Mouse (Mus musculus) midbrain, embryonic 13.5 days (tissue): ENCODE data around the gene Pde3a. TPM values are rescaled to one million over a fixed set of nuclear protein-coding genes. Genes with fewer than 3 reads are reported as not detected.
"Not testable (repeated sequence)": the region's sequence is repeated elsewhere in the genome, so short reads cannot be mapped to it uniquely, and the experiment has no call there.

Experiments
- ATAC-seq: fragments of 200-750 bp; cut with Nextera tagmentation; 2 replicates; pipeline ENCODE4 v1.8.0; 2017; ENCODE audit warnings: mild to moderate bottlenecking, moderate TSS enrichment, moderate library complexity
- H3K27ac ChIP-seq: fragments of 300-500 bp; sonication (generic); 2 replicates; pipeline ENCODE4 v1.5.1; 2015; ENCODE audit warnings: inconsistent platforms, mild to moderate bottlenecking, moderate library complexity
- H3K27me3 ChIP-seq: fragments of 300-500 bp; sonication (generic); 2 replicates; pipeline ENCODE4 v1.6.1; 2015; ENCODE audit warnings: mild to moderate bottlenecking, inconsistent platforms
- H3K36me3 ChIP-seq: fragments of 300-500 bp; sonication (generic); 2 replicates; pipeline ENCODE4 v1.6.1; 2015; ENCODE audit warnings: mild to moderate bottlenecking, inconsistent platforms
- H3K4me1 ChIP-seq: fragments of 300-500 bp; sonication (generic); replicated peaks from 2 replicates; pipeline ENCODE4 v1.6.1; 2015; ENCODE audit warnings: inconsistent platforms
- H3K4me2 ChIP-seq: fragments of 300-500 bp; sonication (generic); replicated peaks from 2 replicates; pipeline ENCODE4 v1.6.1; 2015; ENCODE audit warnings: moderate library complexity, mild to moderate bottlenecking, inconsistent platforms
- H3K4me3 ChIP-seq: fragments of 300-500 bp; sonication (generic); replicated peaks from 2 replicates; pipeline ENCODE4 v1.5.1; 2015; ENCODE audit warnings: mild to moderate bottlenecking, inconsistent platforms
- H3K9ac ChIP-seq: fragments of 300-500 bp; sonication (generic); replicated peaks from 2 replicates; pipeline ENCODE4 v1.6.1; 2015; ENCODE audit warnings: mild to moderate bottlenecking, inconsistent platforms
- H3K9me3 ChIP-seq: fragments of 300-500 bp; sonication (generic); 2 replicates; pipeline ENCODE4 v1.6.1; 2016; ENCODE audit warnings: mild to moderate bottlenecking, inconsistent platforms
- WGBS: fragments of 180-500 bp; shearing (Covaris S2); methylation state at CpG from one replicate; pipeline ENCODE4 v1.1.7; 2015; 5-methylcytosine and 5-hydroxymethylcytosine counted together
- polyA plus RNA-seq: library from polyadenylated mRNA; unstranded; fragments of >200 nt; fragmentation: Nextera tagmentation; extraction: Ambion mirVana; gene quantifications from 2 replicates; pipeline ENCODE4 v1.2.1, GENCODE M21; 2015

Pde3a gene
- polyA plus RNA-seq, 1 experiment from 2014 or later: 1.9 TPM

DNA sequence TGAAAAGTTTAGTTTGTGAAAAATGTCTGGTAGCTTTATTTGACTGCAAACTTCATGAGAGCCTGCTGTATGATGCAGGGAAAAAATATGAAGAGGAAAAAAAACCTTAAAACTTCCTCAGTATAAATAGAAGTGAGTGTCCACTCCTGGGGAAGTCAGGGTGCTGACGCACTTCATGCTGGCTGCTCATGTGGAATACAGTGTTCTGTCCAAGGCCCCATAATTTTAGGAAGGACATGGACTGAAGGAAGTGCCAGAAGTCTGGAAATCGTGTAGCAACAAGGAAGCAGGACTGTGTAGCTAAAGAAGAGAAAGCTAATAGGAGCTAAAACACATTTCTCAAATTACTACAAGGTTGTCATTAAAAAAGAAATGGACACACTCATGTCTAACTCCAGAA, 59.4 kb downstream of the Pde3a start:
- H3K36me3 ChIP-seq: no peaks in the 10 kb centered on the region
- WGBS: 90% methylated on average over 2 of the region's 2 CpGs
- no peak for ATAC-seq

DNA sequence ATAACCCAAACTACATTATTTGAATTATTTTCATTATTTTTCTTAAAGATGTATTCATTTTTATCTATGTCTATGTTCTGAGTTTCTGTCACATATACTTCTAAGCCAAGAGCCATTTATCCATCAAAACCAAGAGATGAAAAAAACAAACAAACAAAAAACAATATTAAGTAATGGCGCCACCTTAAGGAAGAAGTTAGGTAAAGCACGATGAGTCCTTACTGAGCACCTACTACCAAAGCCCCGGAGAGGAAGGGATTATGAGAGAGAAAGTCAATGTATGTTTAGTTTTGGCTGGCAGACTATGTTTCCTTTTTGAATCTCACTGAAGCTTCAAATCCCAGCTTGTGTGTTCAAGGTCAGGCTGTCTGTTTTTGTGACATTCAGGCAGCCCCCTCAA, 60.8 kb downstream of the Pde3a start:
- no peak overlapping the region for H3K4me2 ChIP-seq
- no peaks in the 10 kb centered on the region for H3K36me3 ChIP-seq
- H3K4me3 ChIP-seq: no peak overlapping the region
- no peak for ATAC-seq
- 36% methylated on average over 3 of the region's 3 CpGs for WGBS
- no peaks in the 10 kb centered on the region for H3K27me3 ChIP-seq
- H3K27ac ChIP-seq: no peak overlapping the region
- no peaks in the 10 kb centered on the region for H3K4me1 ChIP-seq
- no peaks in the 10 kb centered on the region for H3K9me3 ChIP-seq
- H3K9ac ChIP-seq: no peak overlapping the region

More for the DNA sequence above, 59.4 kb downstream of the Pde3a start:
- H3K27me3 ChIP-seq: no peaks in the 10 kb centered on the region
- no peak overlapping the region for H3K9ac ChIP-seq
- no peaks in the 10 kb centered on the region for H3K4me1 ChIP-seq
- no peaks in the 10 kb centered on the region for H3K9me3 ChIP-seq
- no peak overlapping the region for H3K27ac ChIP-seq
- no peak overlapping the region for H3K4me2 ChIP-seq
- no peak overlapping the region for H3K4me3 ChIP-seq

DNA sequence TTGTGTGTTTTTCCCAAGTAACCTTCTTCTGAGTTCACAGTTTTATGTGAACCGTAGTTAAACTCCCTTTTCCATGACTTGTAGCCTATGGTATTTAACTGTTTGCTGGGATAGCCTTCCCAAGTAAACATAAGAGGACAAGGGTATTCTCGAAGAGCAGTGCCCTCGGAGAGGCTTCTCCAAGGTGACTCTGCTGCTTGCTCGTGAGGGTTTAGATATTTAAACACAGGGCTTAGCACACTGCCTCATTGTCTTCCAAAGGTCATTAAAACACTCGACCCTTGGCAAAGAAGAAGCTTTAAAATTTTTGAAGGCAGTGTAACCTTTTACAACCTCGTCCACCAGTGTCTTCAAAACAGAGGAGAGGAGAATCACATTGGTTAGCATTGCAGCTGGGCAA, 61.3 kb downstream of the Pde3a start:
- H3K4me1 ChIP-seq: no peaks in the 10 kb centered on the region
- H3K36me3 ChIP-seq: no peaks in the 10 kb centered on the region
- no peak for ATAC-seq
- H3K9ac ChIP-seq: no peak overlapping the region
- no peak overlapping the region for H3K4me3 ChIP-seq
- H3K27ac ChIP-seq: no peak overlapping the region
- H3K9me3 ChIP-seq: no peaks in the 10 kb centered on the region
- 53% methylated on average over 6 of the region's 6 CpGs for WGBS
- H3K27me3 ChIP-seq: no peaks in the 10 kb centered on the region
- H3K4me2 ChIP-seq: no peak overlapping the region

DNA sequence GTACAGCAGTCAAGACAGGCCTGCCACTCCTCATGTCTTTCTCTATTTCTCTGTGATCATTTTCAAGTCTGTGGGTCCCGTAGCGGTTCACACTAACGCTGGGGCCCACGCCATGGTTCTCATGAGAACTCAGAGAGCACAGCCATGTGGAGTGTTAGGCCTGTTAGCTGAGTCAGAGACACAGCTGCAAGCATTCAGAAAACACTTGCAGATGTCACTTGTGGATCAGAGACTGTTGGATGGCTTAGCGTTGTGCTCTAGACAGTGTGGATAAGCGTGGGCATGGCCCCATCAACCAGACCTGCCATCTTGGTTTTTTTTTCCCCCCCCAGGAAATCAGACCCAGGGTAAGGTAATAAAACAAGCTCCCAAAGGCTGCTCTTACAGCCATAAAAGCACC, 62.5 kb downstream of the Pde3a start:
- Histone ChIP-seq H3K27me3 (no peaks in the 10 kb centered on the region), H3K4me1 (no peaks in the 10 kb centered on the region), H3K4me2 (no peak overlapping the region), H3K4me3 (no peak overlapping the region), H3K27ac (no peak overlapping the region), H3K9ac (no peak overlapping the region), H3K9me3 (no peaks in the 10 kb centered on the region), H3K36me3 (no peaks in the 10 kb centered on the region)
- 91% methylated on average over 6 of the region's 6 CpGs for WGBS
- no peak for ATAC-seq

DNA sequence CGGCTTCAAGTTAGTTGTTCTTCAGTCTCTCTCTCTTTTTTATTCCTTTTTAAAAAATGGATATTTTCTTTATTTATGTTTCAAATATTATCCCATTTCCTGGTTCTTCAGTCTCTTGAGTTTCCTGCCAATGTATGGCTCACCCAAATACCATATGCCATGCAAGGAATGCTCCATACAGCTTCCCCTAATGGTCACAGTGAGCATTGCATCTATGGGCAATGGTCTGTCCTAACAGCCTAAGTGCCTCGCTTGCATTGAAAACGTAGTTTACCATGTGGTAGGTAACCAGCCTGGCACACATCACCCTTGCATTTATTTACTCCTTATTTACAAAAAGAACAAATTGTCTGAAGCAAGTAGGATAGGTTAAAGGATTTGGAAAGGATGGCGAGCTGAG, 64.0 kb downstream of the Pde3a start:
- Histone ChIP-seq H3K27ac (no peak overlapping the region), H3K4me3 (no peak overlapping the region), H3K9me3 (no peaks in the 10 kb centered on the region), H3K27me3 (no peaks in the 10 kb centered on the region), H3K9ac (no peak overlapping the region), H3K4me2 (no peak overlapping the region), H3K36me3 (no peaks in the 10 kb centered on the region), H3K4me1 (no peaks in the 10 kb centered on the region)
- whole genome bisulfite sequencing: 90% methylated on average over 4 of the region's 4 CpGs
- ATAC-seq: no peak

DNA sequence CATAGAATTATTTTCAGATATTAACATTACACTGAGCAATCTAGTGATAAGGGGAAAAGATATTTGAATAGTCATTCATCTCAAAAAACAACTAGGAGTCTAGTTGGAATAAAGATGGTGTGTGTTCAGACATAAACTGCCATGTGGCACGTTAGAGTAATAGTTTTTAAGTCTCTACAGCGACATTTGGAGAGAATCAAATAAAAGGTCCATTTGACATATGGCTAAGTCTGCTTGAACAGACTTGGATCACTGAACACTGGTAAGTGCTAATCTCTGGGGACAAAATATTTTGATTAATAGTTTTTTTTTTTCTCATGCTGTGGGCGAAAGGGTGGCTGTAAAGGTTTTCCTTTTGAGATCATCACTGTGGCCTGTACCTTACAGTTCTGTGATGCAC, 69.4 kb downstream of the Pde3a start:
- ATAC-seq: no peak
- H3K27ac ChIP-seq: no peak overlapping the region
- H3K4me3 ChIP-seq: no peak overlapping the region
- no peaks in the 10 kb centered on the region for H3K27me3 ChIP-seq
- no peaks in the 10 kb centered on the region for H3K4me1 ChIP-seq
- H3K4me2 ChIP-seq: no peak overlapping the region
- WGBS: 77% methylated on average over 3 of the region's 3 CpGs
- no peak overlapping the region for H3K9ac ChIP-seq
- H3K9me3 ChIP-seq: no peaks in the 10 kb centered on the region
- no peaks in the 10 kb centered on the region for H3K36me3 ChIP-seq

DNA sequence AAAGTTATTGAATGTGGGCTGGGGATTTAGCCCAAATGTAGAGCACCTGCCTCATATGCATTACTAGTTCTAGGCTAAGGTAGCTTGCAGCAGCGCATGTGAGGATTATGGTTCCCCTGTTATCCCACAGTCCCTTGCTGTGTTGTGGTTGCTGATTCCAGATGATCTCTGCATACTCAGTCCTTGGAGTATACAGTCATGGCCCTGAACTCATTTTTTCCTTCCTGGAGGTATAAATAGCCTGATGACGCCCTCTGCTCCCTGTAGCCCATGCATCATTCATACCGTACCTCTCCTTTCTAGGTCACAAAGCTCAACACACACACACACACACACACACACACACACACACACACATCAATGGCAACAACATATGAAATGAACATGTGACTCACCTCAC, 72.2 kb downstream of the Pde3a start:
- Histone ChIP-seq H3K4me3 (no peak overlapping the region), H3K9ac (no peak overlapping the region), H3K27me3 (no peaks in the 10 kb centered on the region), H3K4me2 (no peak overlapping the region), H3K27ac (no peak overlapping the region), H3K9me3 (no peaks in the 10 kb centered on the region), H3K36me3 (no peaks in the 10 kb centered on the region), H3K4me1 (no peaks in the 10 kb centered on the region)
- ATAC-seq: no peak
- WGBS: 89% methylated on average over 3 of the region's 3 CpGs

DNA sequence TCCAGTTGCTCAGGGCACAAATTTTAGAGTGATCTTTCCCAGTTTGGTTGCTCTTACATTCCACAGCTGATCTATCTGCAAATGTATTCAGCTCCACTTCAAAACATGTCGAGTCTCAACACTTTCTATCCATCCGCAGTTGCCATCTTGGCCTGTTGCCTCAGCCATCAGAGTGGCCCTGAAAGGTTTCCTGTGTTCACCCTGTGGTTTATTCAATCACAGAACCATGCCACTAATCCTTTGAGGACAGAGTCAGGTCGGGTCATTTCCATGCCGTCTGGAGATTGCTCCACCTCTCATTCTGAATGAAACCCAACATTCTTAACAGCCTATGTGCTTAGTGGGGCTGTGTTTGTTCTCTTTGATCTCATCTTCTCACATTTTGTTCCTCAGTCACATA, 73.9 kb downstream of the Pde3a start:
- no peak overlapping the region for H3K4me3 ChIP-seq
- WGBS: 51% methylated on average over 4 of the region's 4 CpGs
- no peak overlapping the region for H3K4me2 ChIP-seq
- H3K4me1 ChIP-seq: no peaks in the 10 kb centered on the region
- no peaks in the 10 kb centered on the region for H3K36me3 ChIP-seq
- H3K9me3 ChIP-seq: no peaks in the 10 kb centered on the region
- H3K27me3 ChIP-seq: no peaks in the 10 kb centered on the region
- H3K27ac ChIP-seq: no peak overlapping the region
- no peak for ATAC-seq
- H3K9ac ChIP-seq: no peak overlapping the region

DNA sequence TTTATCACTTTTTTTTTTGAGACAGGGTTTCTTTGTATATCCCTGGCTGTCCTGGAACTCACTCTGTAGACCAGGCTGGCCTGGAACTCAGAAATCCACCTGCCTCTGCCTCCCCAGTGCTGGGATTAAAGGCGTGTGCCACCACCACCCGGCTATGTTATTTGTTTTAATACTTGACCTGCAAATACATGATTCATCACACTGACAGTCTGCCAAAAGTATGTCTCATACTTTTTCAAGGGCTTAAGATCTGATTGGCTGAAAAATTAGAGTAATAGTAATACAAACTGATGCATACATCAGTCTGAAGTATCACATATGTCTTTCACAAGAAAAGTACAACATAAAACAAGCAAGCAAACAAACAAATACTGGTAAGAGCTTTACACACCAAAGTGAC, 78.1 kb downstream of the Pde3a start:
- H3K4me3 ChIP-seq, H3K36me3 ChIP-seq, H3K27ac ChIP-seq, ATAC-seq, H3K4me2 ChIP-seq, H3K27me3 ChIP-seq, H3K4me1 ChIP-seq, H3K9ac ChIP-seq, H3K9me3 ChIP-seq: not testable (repeated sequence)
- WGBS: 93% methylated on average over 2 of the region's 2 CpGs

DNA sequence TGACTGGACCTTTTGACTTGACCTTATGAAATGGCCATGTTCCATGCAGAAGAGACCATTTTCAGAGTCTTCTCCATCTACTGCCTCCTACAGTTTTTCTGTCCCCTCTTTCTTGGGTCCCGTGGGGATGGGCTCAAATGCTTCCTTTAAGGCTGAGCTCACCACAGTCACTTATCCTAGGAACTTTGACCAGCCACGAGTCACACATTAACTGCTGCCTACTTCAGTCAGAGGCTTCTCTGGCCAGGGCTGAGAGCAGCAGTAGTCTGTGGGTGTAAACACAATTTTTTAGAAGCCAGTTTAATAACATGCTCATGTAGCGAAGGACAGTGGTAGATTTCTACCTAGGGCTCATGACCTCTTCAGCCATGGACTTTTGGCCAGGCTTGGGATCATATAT, 79.0 kb downstream of the Pde3a start:
- WGBS: 89% methylated on average over 3 of the region's 3 CpGs
- Histone ChIP-seq H3K9me3 (no peaks in the 10 kb centered on the region), H3K36me3 (no peaks in the 10 kb centered on the region), H3K27ac (no peak overlapping the region), H3K9ac (no peak overlapping the region), H3K4me1 (no peaks in the 10 kb centered on the region), H3K4me3 (no peak overlapping the region), H3K4me2 (no peak overlapping the region), H3K27me3 (no peaks in the 10 kb centered on the region)
- ATAC-seq: no peak

DNA sequence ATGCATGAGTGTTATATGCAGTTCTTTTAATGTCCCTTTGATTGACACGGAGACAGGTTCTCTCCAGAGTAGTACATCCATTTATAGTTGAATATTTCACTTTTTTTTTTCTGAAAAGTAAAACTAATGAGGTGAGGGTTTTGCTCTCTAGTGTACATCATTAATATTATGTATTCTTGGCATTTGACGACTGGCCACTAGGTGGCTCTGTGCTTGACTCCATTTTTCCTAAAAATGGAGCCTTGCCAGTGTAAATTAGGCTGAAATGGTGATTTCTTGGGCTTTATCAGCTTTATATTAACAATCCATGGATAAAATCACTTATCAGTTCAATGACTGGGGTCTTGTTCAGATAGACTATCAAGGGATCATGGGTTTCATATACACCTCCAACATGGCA, 82.4 kb downstream of the Pde3a start:
- no peak overlapping the region for H3K4me2 ChIP-seq
- no peaks in the 10 kb centered on the region for H3K4me1 ChIP-seq
- H3K27me3 ChIP-seq: no peaks in the 10 kb centered on the region
- 58% methylated on average over 2 of the region's 2 CpGs for WGBS
- ATAC-seq: no peak
- no peak overlapping the region for H3K27ac ChIP-seq
- no peak overlapping the region for H3K4me3 ChIP-seq
- no peaks in the 10 kb centered on the region for H3K9me3 ChIP-seq
- H3K9ac ChIP-seq: no peak overlapping the region
- H3K36me3 ChIP-seq: no peaks in the 10 kb centered on the region

DNA sequence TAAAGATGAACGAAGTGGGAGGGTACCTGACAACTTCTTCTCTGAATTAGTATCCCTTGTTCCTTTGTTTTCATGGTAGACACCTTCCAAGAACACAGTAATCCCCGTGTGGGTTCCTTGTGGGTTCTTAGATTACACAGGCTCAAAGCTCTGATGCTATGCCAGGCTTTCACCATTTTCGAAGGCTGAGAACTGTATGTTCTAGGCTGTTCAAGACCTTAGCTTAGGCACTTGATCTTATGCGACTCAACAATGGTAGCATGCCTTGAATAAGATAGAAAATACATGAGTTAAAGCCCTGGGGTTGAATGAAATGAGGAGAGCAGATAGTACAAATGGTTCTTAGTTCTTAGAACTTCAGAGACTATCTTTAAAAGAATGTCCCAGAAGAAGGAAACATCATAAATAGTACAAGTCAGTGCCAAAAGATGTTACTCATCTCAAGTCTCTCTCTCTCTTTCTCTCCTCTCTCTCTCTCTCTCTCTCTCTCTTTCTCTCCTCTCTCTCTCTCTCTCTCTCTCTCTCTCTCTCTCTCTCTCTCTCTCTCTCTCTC, 83.6 kb downstream of the Pde3a start:
- WGBS: 86% methylated on average over 4 of the region's 4 CpGs

DNA sequence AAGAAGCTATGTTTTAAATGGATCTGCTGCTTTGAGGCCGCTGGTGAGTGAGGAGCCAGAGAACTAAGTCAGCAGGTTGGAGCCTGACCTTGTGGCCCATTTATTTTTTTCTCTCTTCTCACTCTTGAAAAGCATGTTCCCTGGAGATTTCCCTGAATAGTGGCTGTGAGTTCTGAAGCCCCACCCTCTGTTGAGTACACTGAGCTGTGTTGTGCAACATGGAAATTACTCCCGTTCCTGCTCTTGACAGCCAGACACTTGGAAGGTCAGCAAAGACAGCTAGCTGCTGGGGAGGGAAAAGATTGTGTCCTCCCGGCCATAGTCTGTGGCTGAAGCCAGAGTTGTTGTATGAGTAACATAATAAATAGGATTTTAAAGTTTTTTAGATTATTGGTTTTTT, 84.2 kb downstream of the Pde3a start:
- Histone ChIP-seq H3K4me2 (no peak overlapping the region), H3K4me1 (no peaks in the 10 kb centered on the region), H3K4me3 (no peak overlapping the region), H3K9me3 (no peaks in the 10 kb centered on the region), H3K36me3 (no peaks in the 10 kb centered on the region), H3K27ac (no peak overlapping the region), H3K27me3 (no peaks in the 10 kb centered on the region), H3K9ac (no peak overlapping the region)
- WGBS: 57% methylated on average over 3 of the region's 3 CpGs
- ATAC-seq: no peak

More for the DNA sequence above, 83.6 kb downstream of the Pde3a start:
- no peaks in the 10 kb centered on the region for H3K4me1 ChIP-seq
- no peak overlapping the region for H3K4me2 ChIP-seq
- no peaks in the 10 kb centered on the region for H3K36me3 ChIP-seq
- no peak overlapping the region for H3K27ac ChIP-seq
- ATAC-seq: no peak
- H3K9me3 ChIP-seq: no peaks in the 10 kb centered on the region
- H3K4me3 ChIP-seq: no peak overlapping the region
- no peak overlapping the region for H3K9ac ChIP-seq
- no peaks in the 10 kb centered on the region for H3K27me3 ChIP-seq
